Mouse (Mus musculus) testis, adult 2 months (tissue): ENCODE data around the gene Fam170b.

ENCODE experiments used
- CTCF ChIP-seq: fragments of 200-500 bp; IDR thresholded peaks from 2 replicates; pipeline ENCODE4 v1.5.1; 2012; ENCODE audit warnings: low read depth, mild to moderate bottlenecking, inconsistent platforms, low read length, moderate library complexity; ENCODE audit not compliant: control insufficient read depth, insufficient read depth, insufficient replicate concordance
- POLR2A ChIP-seq: fragments of 200-500 bp; IDR thresholded peaks from 2 replicates; pipeline ENCODE4 v1.6.1; 2012; ENCODE audit warnings: low read depth, mild to moderate bottlenecking, inconsistent platforms, low read length, moderate library complexity; ENCODE audit not compliant: control insufficient read depth

GRCm38 (mm10) chr14:32836191-32836590, 2.4 kb downstream of the Fam170b start:
- TF ChIP-seq POLR2A (no peak), CTCF (no peak)
